Mouse (Mus musculus) right cerebral cortex, postnatal 36 days (tissue): ENCODE measurements around the gene Zscan18.
"Not testable (repeated sequence)": the region's sequence is repeated elsewhere in the genome, so short reads cannot be mapped to it uniquely, and the experiment has no call there.

Experiments used
- DNase-seq, 2 experiments: peaks; one replicate each; pipeline ENCODE4 v3.0.0; 2022; ENCODE audit warnings: low spot score in 2 of 2, mixed read lengths in 1 of 2

The Zscan18 gene

DNA sequence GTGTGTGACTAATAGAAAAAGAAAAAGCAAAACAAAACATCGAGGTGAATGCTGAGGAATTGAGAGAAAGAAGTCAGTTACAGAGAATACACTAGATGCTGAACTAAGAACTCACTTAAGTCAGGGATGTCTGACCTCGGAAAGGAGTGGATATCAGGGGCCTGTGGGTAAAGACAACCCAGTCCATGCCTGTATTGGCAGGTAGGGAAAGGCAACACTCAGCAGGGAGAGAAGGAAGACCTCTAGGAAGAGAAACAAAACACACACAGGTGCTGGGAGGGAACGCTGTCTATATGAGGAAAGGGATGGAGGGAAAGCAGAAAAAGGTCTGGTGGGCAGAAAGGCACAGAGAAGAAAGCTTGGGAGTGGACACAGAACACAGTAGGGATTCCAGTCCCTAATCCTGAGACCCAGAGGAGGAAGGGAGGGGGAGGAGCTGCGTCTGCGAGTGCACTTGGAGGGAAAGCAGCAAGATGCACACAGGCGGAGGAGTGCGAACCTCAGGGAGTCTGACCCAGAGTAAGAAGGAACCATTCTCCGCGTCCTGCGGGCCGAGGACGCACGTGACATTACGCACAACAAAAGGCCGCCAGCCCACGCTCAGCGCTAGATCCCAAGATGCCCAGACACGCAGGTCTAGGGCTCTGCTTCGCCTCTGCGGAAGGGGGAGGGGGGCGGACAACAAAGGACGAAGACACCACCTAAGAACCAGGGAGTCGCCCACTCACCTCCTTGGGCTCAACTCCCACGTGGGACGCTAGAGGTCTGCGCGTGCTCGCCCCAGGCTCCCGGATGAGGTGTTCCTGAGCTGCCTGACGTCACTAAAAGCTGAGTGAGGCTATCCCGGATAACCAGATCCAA is at the start of gene Zscan18:
Zscan18 (minus strand) TSS at position 770 of the 861 bp plus-strand sequence.
- DNase-seq = peak; percentile 87 to 91

DNA sequence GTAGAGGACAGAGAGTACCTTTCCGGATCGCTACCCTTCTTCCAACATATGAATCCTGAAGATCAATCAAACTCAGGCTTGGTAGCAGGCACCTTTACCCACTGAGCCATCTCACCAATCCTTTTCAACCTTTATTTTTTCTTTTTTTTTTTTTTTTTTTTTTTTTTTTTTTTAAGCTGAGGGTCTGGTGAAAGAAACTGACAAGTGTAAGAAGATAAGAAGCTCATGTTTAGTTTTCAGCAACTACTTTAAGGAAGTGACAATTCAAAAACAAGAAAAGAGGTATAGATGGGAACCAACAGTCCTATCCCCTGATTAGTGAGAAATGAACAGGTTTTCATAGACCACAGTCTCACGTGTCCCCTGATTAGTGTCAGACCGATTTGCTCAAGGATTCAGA is 32.3 kb upstream of the Zscan18 start:
- DNase-seq = no peak

DNA sequence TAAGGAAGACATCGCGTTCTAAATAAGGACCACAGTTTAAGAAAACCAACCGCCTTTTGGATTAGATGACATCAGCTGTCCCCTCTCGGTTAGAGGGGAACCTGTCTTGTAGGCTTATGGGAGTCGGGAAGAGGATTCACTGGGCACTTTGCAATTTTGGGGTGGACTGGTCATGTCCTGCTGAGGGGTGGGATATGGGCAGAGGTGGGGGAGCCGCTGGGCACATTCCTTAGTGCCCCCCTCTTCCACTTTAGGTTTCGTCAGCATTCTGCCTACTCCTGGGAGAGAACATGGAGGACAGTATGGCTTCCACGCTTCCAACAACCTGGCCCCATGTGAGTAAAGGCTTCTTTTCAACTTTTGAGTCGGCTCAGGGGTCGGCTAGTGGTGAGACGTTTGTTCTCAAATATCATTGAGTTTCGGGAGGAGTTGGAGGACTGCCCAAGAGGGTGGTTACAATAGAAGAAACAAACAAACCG is 31.8 kb upstream of the Zscan18 start:
- no peak for DNase-seq

DNA sequence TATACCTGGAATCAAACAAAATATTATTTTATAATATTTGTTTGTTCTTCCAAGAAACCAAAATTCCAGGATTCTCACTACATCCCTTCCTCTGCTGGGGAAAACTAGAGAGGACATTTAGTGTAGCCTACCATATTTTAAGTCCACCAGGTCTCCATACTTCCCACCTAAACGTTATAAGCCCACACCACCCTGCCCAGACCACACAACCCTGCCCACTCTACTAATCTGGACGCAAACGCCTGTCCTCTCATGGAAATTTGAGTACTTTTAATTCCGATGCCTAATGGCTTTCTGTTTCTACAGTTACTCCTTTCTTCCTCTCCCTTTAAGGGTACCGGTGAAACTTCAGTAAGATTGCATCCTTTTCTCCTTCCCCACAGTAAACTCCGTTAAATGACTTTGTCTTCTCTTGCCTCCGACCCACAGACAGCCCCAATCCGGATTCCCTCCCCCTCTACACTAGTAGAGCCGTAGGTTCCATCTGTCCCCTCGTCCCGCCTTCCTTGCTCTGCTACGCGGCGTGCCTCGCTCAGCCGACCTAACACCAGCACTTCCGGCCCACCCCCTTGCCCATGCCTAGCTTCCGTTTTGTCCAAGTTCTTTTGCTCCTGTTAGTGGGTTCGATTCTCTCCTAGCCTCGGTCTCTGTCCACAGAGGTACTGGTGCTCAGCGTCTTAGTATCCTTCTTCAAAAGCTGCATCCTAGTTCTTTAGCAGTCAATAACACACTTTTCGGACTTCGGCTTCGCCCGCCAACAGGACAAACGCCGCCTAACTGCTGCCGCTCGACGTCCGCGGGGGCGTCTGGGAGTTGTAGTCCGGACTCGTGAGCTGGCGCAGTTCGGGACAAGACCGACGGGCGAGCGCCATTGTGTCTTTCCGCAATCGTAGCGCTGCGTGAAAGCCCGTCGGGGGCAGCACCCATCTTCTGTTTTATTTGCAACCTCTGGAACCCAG is 31.0 kb upstream of the Zscan18 start, which contains the start of gene Zfp110:
Zfp110 (plus strand) TSS at position 600 of the 959 bp plus-strand sequence.
- DNase-seq = peak; percentile 78 to 79

DNA sequence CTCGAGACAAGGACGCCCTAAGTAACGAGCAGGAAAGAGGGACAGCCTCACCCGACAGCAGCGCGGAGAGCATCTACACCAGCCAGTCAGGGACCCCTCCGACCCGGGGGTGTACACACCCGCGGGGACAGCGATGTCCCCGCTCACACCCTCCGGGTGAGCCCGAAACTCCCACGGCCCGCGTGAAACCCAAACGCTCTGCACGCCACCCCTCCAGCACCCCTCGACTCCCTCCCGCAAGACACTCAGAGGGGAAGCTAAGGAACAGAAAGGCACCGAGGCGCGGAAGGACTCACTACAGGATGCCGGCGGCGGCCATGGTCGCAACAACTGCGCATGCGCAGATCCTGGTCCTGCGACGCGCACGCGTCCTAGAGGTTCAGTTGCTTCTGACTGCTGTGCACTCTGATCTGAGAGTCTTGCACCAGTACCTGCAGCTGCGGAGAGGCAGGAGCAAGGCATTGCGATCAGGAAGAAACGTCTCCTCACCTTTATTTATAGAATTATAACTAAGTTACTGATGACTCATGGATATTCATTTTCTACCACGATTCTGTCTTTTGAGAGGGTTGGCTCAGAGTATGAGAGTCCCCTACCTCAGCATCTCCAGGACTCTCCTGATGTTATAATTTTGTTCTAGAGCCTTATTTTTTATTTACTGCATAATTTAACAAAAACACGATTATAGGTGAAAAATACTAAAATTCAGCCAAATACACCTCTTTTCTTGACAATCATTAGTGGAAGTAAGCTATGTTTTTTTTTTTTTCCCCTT is 15.3 kb upstream of the Zscan18 start, which contains the start of gene Zfp329:
Zfp329 (minus strand) TSS at position 338 of the 775 bp plus-strand sequence.
- DNase-seq = peak; percentile 91 to 93

DNA sequence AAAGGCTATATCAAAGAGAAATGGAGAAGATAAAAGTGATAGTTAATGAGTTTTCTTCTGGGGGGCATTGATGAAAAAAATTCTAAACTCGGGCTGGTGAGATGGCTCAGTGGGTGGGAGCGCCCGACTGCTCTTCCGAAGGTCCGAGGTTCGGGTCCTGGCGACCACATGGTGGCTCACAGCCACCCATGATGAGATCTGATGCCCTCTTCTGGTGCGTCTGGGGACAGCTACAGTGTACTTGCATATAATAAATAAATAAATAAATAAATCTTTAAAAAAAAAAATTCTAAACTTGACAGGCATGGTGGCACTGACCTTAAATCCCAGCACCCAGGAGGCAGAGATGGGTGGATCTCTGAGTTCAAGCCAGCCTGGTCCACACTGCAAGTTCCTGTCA is 12.1 kb upstream of the Zscan18 start:
- DNase-seq = no peak

DNA sequence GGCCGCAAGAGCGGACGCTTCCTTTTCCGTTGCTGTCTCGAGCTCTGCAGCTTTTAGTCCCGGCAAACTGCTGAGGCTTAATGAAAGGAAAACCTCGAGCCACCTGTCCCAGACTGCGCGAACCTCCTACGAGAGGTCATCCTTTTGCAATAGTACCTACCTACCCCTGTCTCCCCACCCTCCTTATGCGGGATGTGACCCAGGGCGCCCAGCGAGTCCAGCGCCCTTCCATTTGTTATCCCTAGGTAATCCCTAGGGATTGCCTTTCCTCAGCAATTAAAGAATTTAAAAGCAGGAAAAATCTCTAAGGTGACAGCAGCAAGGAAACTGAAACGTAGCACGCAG is 264 bp upstream of the Zscan18 start:
- DNase-seq = no peak

DNA sequence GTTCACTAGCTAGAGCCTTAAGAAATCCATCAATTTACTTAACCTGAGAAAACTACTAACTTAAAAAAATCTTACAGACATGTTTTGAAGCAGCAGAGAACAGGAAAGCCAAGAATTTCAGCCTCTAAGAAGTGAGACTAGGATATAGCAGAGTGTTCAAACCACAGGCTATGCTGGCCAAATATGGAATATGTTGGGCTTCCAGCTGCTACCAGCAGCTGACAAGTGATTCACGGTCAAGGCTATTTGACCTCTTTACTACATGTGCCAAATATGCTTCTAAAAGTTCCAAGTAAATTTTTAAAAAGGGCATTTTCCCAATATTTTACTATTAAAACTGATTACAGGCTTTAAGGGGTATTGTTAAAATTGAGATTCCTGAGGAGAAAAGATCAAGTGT is 3.9 kb downstream of the Zscan18 start:
- no peak for DNase-seq

DNA sequence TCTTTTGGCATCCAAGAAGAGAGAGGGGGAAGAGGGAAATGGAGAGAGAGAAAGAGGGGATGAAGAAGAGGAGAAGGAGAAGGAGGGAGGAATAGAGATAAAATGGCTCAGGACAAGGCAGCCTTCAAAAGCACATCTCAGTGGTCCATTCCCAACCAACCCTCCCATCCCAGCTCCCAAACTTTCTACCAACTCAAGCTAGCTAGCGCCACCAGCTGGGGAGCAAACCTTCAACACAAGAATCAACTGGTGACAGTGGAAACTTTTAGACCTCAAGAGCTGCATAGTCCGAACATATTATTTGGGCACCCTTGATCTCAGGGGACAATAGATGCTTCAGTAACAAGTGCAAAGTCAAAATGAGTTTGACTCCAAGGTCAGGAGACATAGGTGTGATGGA is 5.5 kb downstream of the Zscan18 start:
- no peak for DNase-seq

DNA sequence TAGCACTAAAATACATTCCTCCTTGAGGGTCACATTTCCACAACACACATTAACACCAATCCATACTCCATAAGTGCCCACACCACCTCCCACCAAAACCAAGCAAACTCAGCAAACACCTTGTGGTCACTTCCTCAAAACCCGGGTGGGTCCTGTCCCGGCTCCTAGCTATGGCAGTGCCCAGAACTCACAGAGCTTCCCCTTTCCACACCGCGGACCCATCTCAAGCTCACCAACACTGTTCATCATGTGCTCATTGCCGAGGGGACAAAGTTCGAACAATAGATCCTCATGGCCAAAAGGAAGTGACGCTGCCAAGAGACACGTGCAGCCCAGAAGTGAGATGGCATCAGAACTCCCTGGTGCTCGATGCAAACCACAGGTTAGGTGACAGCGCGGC is 10.8 kb downstream of the Zscan18 start:
- not testable (repeated sequence) for DNase-seq

DNA sequence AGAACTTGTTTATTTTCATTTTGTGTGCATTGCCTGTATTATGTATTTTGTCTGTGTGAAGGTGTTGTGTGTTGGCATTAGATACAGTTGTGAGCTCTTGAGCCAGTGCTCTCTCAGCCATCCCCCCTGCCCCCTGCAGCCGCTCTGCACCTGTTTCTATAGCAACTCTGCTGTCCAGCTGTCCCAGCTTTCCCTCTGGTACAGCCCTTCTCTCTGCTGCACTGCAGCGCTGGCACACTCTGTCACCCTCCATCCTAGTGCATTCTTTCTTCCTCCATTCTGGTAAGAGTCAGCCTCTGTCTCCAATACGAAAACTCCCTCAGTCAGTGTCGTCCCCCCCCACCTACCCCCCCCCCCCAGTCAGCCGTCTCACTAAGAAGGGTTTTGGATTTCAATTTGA is 15.4 kb downstream of the Zscan18 start:
- DNase-seq = no peak

DNA sequence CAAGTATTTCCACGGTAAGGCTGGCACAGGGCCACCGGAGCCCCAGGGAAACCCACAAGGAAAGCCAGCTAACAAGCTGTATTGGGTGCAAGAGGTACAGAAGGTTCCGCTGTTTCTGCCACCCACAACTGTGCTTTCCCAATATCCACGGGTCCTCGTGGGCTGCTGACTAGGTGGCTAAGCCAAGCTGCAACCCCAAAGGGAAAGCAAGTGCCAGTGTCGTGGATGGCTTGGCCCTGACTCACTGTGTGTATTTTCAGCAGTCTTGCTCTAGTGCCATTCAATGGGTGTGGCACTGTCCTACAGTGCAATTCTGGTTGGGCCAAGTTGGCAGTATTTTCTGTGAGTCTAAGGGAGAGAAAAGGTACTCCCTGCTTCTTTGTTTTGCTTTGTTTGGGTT is 16.1 kb downstream of the Zscan18 start:
- no peak for DNase-seq

DNA sequence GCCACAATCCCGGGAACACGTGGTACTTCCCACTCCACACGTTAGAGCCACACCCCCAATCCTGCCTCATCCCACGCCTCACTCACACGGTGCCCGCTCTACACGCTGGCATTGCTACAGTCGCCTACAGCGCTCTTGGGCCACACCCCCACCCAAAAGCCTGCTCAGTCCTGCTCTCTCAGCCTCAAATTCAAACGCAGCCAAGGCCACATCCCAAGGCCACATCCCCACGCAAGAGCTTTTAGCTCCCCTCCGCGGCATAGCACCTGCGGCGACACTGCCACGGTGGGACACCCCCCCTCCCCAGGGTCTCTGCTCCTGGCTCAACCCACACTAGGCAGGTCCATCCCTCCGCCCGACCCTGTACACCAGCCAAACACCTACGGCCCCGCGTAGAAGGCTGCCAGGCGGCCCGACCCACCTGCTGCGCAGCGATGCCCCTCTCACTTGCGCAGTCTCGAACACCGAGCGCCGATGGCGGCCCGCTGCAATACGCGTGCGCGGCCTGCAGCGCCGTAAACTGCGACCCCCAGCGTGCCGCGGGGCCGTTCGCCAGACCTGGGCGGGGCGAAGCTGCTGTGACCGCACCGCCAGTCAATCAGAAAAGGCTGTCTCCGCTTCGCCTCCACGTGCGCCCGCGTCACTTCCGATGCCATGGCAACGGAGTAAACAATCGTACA is 23.1 kb downstream of the Zscan18 start:
- DNase-seq = peak; percentile 81 to 82

DNA sequence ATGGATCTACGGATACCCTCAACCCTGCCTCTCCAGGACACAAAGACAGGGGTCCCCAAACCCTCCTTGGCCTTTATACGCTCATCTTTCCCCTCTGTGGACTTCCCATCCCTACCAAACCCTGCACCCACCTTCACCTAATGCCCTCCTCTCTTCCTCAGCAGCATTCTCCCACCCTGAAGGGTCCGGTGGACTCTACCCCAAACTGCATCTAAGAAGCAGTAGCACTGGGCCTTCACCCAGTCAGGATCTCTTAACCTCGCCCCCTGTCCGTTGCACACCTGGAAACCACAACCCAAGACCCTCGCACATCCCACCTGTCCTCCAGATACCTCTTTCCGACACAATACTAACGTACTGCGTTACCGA is 23.7 kb downstream of the Zscan18 start:
- DNase-seq = no peak

DNA sequence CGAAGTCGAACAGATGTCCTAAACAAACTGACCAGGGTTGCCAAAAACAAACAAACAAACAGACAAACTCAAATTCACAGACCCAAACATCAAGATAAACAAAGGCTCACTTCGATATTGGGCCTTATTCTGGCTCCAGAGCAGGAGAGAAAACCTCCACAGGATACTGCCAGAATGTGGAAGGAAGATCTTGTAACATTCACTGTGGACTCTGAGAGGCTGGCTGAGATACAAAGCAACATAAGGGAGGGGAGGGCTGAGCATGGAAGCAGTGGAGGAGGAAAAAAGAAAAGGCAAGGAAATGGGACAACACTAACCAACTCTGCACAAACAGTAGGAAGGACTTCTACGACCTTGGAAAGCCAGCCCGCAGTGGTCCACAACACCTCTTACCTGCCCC is 24.3 kb downstream of the Zscan18 start:
- peak in 1 of 2 experiments; percentile 20 for DNase-seq

DNA sequence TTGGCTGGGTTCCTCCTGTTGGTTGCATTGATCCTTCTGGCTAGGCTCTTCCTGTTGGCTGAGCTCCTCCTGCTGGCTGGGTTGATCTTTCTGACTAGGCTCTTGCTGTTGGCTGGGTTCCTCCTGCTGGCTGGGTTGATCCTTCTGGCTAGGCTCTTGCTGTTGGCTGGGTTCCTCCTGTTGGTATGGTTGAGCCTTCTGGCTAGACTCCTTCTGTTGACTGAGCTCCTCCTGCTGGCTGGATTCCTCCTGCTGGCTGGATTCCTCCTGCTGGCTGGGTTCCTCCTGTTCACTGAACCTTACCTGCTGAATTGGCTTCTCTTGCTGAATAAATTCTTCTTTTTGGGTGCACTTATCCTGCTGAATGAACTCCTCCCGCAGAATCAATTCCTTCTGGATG is 28.8 kb downstream of the Zscan18 start:
- DNase-seq = peak; percentile 36 to 41

DNA sequence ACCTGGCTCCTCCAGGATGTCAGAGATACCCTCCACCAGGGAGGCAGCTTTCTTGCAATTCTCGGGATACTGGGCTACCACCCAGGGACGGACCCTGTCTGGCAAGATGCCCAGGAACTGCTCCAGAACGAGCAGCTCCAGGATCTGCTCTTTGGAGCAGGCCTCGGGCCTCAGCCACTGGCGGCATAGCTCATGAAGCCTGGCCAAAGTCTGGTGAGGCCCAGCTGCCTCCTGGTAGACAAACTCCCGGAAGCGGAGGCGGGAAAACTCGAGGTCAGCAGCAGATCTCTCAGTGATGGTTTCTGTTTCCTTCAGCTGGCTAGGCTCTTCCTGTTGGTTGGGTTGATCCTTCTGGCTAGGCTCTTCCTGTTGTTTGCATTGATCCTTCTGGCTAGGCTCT is 29.3 kb downstream of the Zscan18 start:
- DNase-seq = no peak

DNA sequence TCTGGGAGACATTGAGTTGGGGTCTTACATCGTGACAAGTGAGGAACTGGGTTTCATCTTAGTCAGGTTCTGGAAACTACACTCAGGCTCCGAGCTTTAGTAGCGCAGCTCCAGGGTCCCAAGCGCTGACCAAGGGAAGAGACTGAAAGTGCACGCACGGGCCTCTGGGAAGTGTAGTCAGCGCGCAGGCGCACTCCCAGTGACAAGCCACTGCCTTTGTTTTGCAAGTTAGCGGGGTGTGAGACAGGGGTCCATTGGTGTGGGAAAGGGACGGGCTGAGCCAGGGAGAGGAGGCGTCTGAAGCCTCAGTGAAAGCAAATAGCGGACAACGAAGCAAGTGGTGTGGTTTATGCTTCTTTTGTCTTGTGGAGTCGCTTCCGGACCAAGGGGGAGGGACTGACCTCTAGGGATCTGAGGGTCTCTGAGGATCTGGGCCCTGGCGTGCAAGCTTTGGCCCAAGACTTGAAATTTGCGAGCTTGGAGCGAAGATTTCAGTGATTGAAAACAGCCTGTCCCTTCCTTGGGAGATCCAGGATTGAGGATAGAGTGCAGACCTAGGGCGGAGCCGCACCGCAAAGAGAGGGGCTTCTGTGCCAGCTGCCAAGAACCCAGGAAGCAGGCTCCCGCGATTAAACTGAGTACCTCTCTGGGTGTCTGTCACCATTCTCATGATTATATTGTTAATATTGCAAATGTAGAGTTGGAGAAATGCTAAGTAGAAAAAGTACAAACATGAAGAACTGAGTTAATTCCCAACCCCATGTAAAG is 53.8 kb downstream of the Zscan18 start:
- no peak for DNase-seq

DNA sequence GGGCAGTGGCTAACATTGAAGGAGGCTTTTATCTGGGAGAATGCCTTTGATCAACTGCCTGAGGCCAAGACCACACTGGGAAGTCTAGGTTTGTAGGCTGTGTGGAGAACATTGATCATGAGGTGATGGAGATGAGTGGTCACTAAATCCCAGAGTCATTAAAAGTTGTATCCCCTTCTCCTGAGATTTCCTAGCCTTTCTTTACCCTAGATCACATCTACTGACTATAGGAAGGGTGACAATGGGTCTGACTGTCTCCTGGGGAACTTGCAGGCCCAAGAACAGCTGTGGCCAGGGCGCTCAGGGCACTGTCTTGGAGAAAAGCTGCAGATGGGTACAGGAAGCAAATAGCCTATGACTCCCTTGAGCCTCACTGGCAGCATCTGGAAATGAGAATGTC is 68.5 kb downstream of the Zscan18 start, which contains the start of gene Vmn2r56:
Vmn2r56 (minus strand) TSS at position 101 of the 400 bp plus-strand sequence.
- DNase-seq = no peak
